Mouse (Mus musculus): ENCODE data around the gene Blmh. TPM values are rescaled to one million over a fixed set of nuclear protein-coding genes. Genes with fewer than 3 reads are reported as not detected.

Gene Blmh
- polyA plus RNA-seq, 1 experiment from 2014 or later: 180 TPM

DNA sequence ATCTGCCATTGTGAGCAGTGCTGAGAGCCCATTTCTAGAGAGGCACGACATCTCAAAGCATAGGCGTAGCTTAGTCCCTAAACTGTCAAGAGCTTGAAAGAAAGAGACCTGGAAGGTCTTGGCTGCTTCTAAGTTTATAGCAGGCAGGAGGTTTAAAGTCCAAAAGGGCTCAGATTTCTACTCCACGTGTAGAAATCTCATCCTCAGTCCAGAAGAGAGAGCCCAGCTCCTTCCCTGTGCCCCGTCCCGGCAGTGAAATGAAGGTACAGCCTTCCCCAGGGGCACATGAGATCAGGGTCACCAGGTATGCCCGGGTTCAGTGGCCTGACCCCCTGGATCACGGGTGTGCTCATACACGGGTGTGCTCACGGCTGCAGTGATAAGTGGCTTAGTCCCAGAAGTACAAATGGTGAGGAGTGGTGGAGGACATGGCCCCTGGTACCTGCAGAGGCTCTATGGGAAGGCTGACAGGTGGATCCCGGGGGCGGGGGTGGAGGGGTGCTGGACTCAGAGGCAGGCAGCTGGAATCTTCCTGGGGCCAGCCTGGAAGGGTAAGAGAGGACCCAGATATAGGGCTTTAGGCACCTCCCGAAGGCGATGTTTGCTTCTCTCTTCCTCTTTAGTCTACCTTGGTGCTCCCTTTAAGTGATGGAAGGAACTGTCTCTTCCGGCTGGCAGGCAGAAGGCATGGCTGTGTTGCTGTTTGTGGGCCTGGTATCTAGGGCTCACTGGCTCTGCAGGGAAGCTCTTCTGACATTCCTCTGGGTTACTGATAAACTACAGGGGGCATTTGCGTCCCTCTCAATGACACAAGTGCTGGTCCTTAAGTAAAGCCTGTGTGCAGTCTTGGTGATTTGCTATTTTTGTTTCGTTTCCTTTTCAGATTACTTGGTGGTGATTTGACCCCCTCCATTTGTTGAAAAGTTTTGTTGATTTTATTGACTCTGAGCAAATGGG is 84.7 kb downstream of the Blmh start:
- no peak overlapping the region for H3K9ac ChIP-seq
- no peaks in the 10 kb centered on the region for H3K36me3 ChIP-seq (replicated peaks)
- H3K4me2 ChIP-seq: no peak overlapping the region
- no peak overlapping the region for H3K4me3 ChIP-seq (replicated peaks)
- H3K27me3 ChIP-seq: 0 out of 2 replicates have a peak, but pooled peaks cover 7% of the 10 kb centered on the region
- WGBS: 81% methylated on average over 16 of the region's 16 CpGs
- ATAC-seq (ENCODE audit: low FRiP score): no peak
- no peaks in the 10 kb centered on the region for H3K4me1 ChIP-seq
- H3K27ac ChIP-seq: no peak overlapping the region
- no peaks in the 10 kb centered on the region for H3K9me3 ChIP-seq

DNA sequence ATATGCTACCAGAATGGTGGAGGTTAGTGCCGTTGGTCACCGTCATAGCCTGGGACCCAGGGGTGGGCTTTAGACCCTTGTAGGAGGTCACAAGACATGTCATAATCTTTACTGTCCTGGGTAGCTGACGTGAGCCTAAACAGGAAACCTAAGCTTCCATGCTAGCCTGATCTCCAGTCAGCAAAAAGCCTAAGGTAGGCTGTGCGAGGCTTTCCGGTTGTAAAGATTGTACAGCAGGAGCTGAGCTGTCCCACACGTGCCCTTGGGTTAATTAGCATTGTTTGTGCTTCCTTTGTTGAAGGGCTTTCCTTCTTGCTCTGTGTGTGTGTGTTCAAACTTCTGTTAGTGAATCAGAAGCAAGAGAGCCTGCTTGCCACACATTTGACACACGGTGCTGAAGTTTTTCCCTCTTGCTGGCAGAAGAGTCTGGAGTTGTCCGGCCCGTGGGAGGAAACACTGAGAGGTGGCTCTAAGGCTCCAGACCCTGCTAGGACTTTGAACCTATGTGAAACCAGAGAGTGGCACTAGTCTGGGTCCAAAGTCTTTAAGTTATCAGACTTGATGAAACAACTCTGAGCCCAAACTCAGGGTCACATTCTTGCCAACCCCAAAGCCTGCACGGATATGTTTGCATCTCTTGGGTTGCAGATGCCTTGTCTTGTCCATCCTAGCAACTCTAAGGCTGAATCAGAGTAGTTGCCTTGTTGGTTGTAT is 86.3 kb downstream of the Blmh start:
- no peak overlapping the region for H3K4me2 ChIP-seq
- WGBS: 79% methylated on average over 10 of the region's 10 CpGs
- ATAC-seq (ENCODE audit: low FRiP score): no peak
- 0 out of 2 replicates have a peak, but pooled peaks cover 7% of the 10 kb centered on the region for H3K27me3 ChIP-seq
- no peak overlapping the region for H3K4me3 ChIP-seq (replicated peaks)
- H3K4me1 ChIP-seq: no peaks in the 10 kb centered on the region
- H3K9me3 ChIP-seq: no peaks in the 10 kb centered on the region
- no peak overlapping the region for H3K9ac ChIP-seq
- H3K36me3 ChIP-seq (replicated peaks): no peaks in the 10 kb centered on the region
- no peak overlapping the region for H3K27ac ChIP-seq

DNA sequence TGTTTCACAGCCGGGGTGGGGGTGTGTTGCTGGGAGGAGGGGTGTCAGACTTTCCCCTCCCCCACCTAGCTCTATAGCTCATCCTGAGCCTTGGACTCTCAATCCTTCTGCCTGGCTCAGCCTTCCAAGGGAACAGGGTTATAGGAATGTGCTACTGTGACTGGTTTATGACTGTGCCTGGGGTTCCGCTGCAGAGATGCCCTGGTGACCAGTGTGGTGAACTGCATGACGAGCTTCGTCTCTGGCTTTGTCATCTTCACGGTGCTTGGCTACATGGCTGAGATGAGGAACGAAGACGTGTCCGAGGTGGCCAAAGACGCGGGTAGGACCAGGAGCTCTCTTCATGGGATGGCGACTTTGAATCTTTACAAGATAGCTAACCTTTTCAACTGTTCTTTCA is 93.4 kb downstream of the Blmh start:
- no peaks in the 10 kb centered on the region for H3K27me3 ChIP-seq
- no peaks in the 10 kb centered on the region for H3K9me3 ChIP-seq
- H3K36me3 ChIP-seq (replicated peaks): no peaks in the 10 kb centered on the region
- no peak overlapping the region for H3K4me3 ChIP-seq (replicated peaks)
- no peak overlapping the region for H3K27ac ChIP-seq
- H3K4me2 ChIP-seq: no peak overlapping the region
- WGBS: 86% methylated on average over 11 of the region's 11 CpGs
- H3K4me1 ChIP-seq: no peaks in the 10 kb centered on the region
- H3K9ac ChIP-seq: no peak overlapping the region
- no peak for ATAC-seq (ENCODE audit: low FRiP score)

- 91% methylated on average over 8 of the region's 8 CpGs for WGBS
- Histone ChIP-seq H3K27ac (no peak overlapping the region), H3K4me2 (no peak overlapping the region), H3K4me1 (no peaks in the 10 kb centered on the region), H3K9ac (no peak overlapping the region), H3K36me3 (replicated peaks) (no peaks in the 10 kb centered on the region), H3K9me3 (no peaks in the 10 kb centered on the region), H3K27me3 (no peaks in the 10 kb centered on the region), H3K4me3 (replicated peaks) (no peak overlapping the region)
- no peak for ATAC-seq (ENCODE audit: low FRiP score)
Observed at GRCm38 (mm10) chr11:77019539-77019938, 94.9 kb downstream of the Blmh start.

DNA sequence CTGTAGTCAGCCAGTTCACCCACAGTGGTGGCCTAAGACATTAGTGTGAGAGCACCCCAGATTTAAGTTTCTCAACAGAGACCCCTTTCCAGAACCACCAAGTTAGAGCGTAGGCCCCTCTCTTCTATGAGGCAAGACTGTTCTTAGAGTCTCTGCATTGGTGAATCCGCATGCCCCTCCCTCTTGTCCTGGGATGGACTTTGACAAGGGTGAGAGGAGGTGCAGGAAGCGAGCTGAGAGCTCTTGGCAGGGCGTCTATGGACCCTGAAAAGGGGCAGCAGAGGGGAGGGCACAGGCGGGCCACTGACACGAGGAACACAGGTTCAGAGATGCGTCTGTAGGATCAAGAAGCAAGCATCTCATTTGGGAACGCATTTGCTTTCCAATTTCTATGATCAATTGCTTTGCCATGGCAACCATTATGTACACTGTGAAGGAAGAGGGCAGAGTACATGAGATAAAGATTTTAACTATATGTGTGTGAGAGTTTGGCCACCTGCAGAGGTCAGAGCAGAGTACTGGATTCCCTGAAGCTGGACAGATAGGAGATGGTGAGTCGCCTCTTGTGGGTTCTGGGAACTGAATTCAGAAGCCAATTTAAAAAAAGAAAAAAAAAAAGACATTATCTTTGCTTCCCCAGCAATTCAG is 97.3 kb downstream of the Blmh start:
- H3K27ac ChIP-seq: no peak overlapping the region
- no peak overlapping the region for H3K9ac ChIP-seq
- H3K4me3 ChIP-seq (replicated peaks): no peak overlapping the region
- no peaks in the 10 kb centered on the region for H3K9me3 ChIP-seq
- H3K36me3 ChIP-seq (replicated peaks): no peaks in the 10 kb centered on the region
- no peak for ATAC-seq (ENCODE audit: low FRiP score)
- H3K27me3 ChIP-seq: no peaks in the 10 kb centered on the region
- H3K4me1 ChIP-seq: no peaks in the 10 kb centered on the region
- H3K4me2 ChIP-seq: no peak overlapping the region
- WGBS: 79% methylated on average over 9 of the region's 9 CpGs

DNA sequence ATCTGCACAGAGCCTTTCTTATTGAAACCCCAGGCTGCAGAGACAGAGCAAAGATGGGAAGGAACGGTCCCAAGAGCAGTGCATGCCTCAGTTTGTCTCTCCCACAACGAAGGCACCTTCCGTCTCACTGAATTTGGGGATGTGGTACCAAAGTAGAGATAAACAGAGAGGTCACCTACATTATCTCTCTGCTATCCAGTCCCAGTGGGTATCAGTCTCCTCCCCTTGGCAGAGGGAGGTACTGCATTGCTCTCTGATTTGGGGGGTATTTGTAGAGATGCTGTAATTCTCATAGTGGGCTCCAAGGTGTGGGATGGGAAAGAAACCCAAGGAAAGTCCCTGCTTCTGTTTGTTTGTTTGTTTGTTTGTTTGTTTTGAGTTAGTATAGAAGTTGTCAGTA is 102.0 kb downstream of the Blmh start:
- H3K9me3 ChIP-seq: no peaks in the 10 kb centered on the region
- no peak overlapping the region for H3K27ac ChIP-seq
- no peak for ATAC-seq (ENCODE audit: low FRiP score)
- no peaks in the 10 kb centered on the region for H3K27me3 ChIP-seq
- WGBS: 87% methylated on average over 3 of the region's 3 CpGs
- H3K36me3 ChIP-seq (replicated peaks): no peaks in the 10 kb centered on the region
- no peak overlapping the region for H3K4me3 ChIP-seq (replicated peaks)
- no peak overlapping the region for H3K4me2 ChIP-seq
- H3K9ac ChIP-seq: no peak overlapping the region
- H3K4me1 ChIP-seq: no peaks in the 10 kb centered on the region

DNA sequence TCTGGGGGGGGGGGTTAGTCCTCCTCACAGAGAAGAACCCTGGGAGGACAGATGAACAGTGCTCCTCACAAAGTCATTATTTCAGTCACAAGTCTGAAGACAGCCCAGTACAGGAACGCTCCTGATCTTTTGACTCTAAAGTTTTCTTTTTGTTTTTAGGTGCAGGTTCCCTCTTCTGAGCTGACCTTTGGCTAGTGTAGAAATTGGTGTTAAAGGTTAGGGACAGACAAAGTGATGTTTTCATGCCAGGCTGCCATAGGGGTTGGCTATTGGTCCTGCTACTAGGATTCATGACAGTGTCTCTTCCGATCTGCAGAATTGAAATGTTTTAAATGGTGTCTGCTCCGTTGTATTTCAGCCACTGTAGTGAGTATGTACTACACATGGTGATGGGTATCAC is 103.5 kb downstream of the Blmh start:
- Histone ChIP-seq H3K27ac (no peak overlapping the region), H3K4me2 (no peak overlapping the region), H3K9me3 (no peaks in the 10 kb centered on the region), H3K9ac (no peak overlapping the region), H3K27me3 (no peaks in the 10 kb centered on the region), H3K4me3 (replicated peaks) (no peak overlapping the region), H3K36me3 (replicated peaks) (no peaks in the 10 kb centered on the region), H3K4me1 (no peaks in the 10 kb centered on the region)
- 94% methylated on average over 3 of the region's 3 CpGs for WGBS
- no peak for ATAC-seq (ENCODE audit: low FRiP score)

GRCm38 (mm10) chr11:77031151-77031934 is 106.7 kb downstream of the Blmh start:
- no peak overlapping the region for H3K4me2 ChIP-seq
- no peaks in the 10 kb centered on the region for H3K36me3 ChIP-seq (replicated peaks)
- ATAC-seq (ENCODE audit: low FRiP score): no peak
- WGBS: 85% methylated on average over 14 of the region's 14 CpGs
- no peak overlapping the region for H3K4me3 ChIP-seq (replicated peaks)
- H3K27me3 ChIP-seq: no peaks in the 10 kb centered on the region
- H3K4me1 ChIP-seq: no peaks in the 10 kb centered on the region
- H3K27ac ChIP-seq: no peak overlapping the region
- no peaks in the 10 kb centered on the region for H3K9me3 ChIP-seq
- H3K9ac ChIP-seq: no peak overlapping the region

Other genes with a start within 250 kb of the Blmh start
- not detected in 2 replicates for gene Trarg1, start 245.0 kb upstream of the Blmh start, polyA plus RNA-seq (2016; fragmentation: Nextera tagmentation; extraction: Ambion mirVana)
- gene Gosr1, start 161.2 kb upstream of the Blmh start, polyA plus RNA-seq (2016; fragmentation: Nextera tagmentation; extraction: Ambion mirVana): 29.7 and 31.9 TPM in 2 replicates
- 11.7 and 13.2 TPM in 2 replicates for gene Cpd, start 77.8 kb upstream of the Blmh start, polyA plus RNA-seq (2016; fragmentation: Nextera tagmentation; extraction: Ambion mirVana)
- not detected in 2 replicates for gene Tmigd1, start 22.6 kb upstream of the Blmh start, polyA plus RNA-seq (2016; fragmentation: Nextera tagmentation; extraction: Ambion mirVana)
- 0.24 and 0.37 TPM in 2 replicates for gene Slc6a4, start 73.8 kb downstream of the Blmh start, polyA plus RNA-seq (2016; fragmentation: Nextera tagmentation; extraction: Ambion mirVana)
- 75.6 and 79.9 TPM in 2 replicates for gene Nsrp1, start 153.6 kb downstream of the Blmh start, polyA plus RNA-seq (2016; fragmentation: Nextera tagmentation; extraction: Ambion mirVana)

All from forebrain, embryonic 12.5 days (tissue).